8 mouse cellular contexts compared by ENCODE assay signal in the genomic region with DNA sequence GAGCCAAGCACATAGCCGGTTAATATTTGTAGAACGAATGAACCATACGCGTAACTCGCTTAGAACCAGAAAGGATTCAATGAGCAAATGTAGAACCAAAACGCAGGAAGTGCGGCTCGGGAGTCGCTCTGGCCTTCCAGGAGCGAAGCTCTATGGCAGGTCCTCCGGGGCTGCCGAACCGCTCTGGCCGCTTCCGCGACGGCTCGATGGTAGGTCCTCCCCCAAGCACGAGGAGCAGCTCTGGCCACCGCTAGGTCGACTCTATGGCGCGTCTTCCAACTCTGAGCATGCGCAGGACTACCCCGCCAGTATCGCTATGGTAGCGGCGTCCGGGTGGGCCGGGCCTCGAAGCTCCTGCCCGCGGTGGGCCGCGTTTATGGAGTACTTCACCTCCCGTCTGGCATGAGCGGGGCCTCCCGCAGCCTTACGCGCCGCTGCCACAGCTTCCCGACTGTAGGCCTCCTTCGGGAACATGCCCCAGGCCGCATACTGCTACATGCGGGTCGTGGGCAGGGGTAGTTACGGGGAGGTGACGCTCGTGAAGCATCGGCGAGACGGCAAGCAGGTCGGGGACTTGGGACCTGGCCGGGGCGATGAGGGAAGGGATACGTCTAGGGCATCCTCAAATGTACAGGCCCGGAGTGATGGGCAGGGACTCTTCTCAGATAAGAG. TPM values are rescaled to one million over a fixed set of nuclear protein-coding genes. Genes with fewer than 3 reads are reported as not detected.
DNase-seq lines count a peak whose midpoint lies in the region; ATAC-seq and TF ChIP-seq lines count a peak whose summit lies in the region.

Gene Nek4 (plus strand): TSS at position 224 of the 672 bp plus-strand sequence.

- H3K9ac ChIP-seq in ES-E14 (ENCODE audit: insufficient read depth, low read depth, low read length, poor library complexity, severe bottlenecking) = peak within 1 kb of the TSS; percentile 91
- peak within 1 kb of the TSS; percentile 89 for H3K9ac ChIP-seq in forebrain, embryonic 15.5 days (replicated peaks)

- H3K36me3 ChIP-seq in ES-E14 (ENCODE audit: control insufficient read depth, insufficient read depth, low read length, poor library complexity, severe bottlenecking) = no peaks in the 10 kb centered on the region
- 0 out of 2 replicates have a peak, but pooled peaks cover 4% of the 10 kb centered on the region for H3K36me3 ChIP-seq in forebrain, embryonic 15.5 days

- intact Hi-C loops in heart, postnatal 25 days (cut with DNase I) = loop anchor here (5.0 kb wide), 1 partner anchor 51 kb away; the partner anchor contains the start of genes Glt8d1 and Spcs1

- H3K9me3 ChIP-seq in ES-E14 (ENCODE audit: control insufficient read depth, insufficient read depth, low read depth, low read length) = no peaks in the 10 kb centered on the region
- no peaks in the 10 kb centered on the region for H3K9me3 ChIP-seq in forebrain, embryonic 15.5 days

- TF ChIP-seq CTCF in lung, adult 2 months (IDR thresholded peaks at IDR 0.05; ENCODE audit: insufficient read depth, low read length) = no peak

- peak; percentile 91 for DNase-seq in ES-E14 (ENCODE audit: low read depth, low spot score)
- DNase-seq in cerebellum, adult 11-12 months = peak; percentile 98
- DNase-seq in heart, postnatal 25 days (ENCODE audit: low spot score) = peak; percentile 93
- DNase-seq in layer of hippocampus, adult 18-20 months (ENCODE audit: low spot score in 2 of 2) = peak; percentile 97 to 99
- DNase-seq in lung, adult 2 months = peak; percentile 91
- peak; percentile 96 for DNase-seq in thymus, adult 18-20 months

- in situ Hi-C loops in ES-E14 (cut with MboI; ENCODE audit: low sequenced_read_pairs in 2 of 2, unreplicated experiment in 2 of 2) = no loop called here

- H3K4me2 ChIP-seq in forebrain, embryonic 15.5 days (replicated peaks) = peak within 1 kb of the TSS; percentile 63

- peaks cover 3 to 4% of the 10 kb centered on the region in 2 experiments; a peak in 3 of 4 replicates for H3K4me1 ChIP-seq in ES-E14 (ENCODE audit: control insufficient read depth in 2 of 2, insufficient read depth in 2 of 2, low read length in 2 of 2, poor library complexity in 1 of 2)
- H3K4me1 ChIP-seq in forebrain, embryonic 15.5 days = peaks cover 8% of the 10 kb centered on the region
- peaks cover 3% of the 10 kb centered on the region for H3K4me1 ChIP-seq in lung, adult 2 months (ENCODE audit: control insufficient read depth, insufficient read depth, low read length)

- no peaks in the 10 kb centered on the region for H3K27me3 ChIP-seq in forebrain, embryonic 15.5 days

- no peak within 1 kb of the TSS for H3K27ac ChIP-seq in ES-E14 (ENCODE audit: insufficient read depth, low read depth, low read length, poor library complexity, severe bottlenecking)
- peak within 1 kb of the TSS; percentile 76 for H3K27ac ChIP-seq in forebrain, embryonic 15.5 days (replicated peaks)

- peak within 1 kb of the TSS; percentile 85 to 94 for H3K4me3 ChIP-seq in ES-E14 (ENCODE audit: insufficient read depth in 1 of 2, low read depth in 1 of 2, low read length in 2 of 2, poor library complexity in 1 of 2, severe bottlenecking in 1 of 2)
- peak within 1 kb of the TSS; percentile 77 for H3K4me3 ChIP-seq in forebrain, embryonic 15.5 days
- H3K4me3 ChIP-seq in lung, adult 2 months (replicated peaks; ENCODE audit: extremely low read depth, low read depth, low read length) = peak within 1 kb of the TSS; percentile 93

- ATAC-seq in forebrain, embryonic 15.5 days (replicated peaks) = peak; percentile 100
- peak; percentile 98 for ATAC-seq in neutrophil, adult 5-6 weeks (ENCODE audit: extremely low read depth, insufficient number of reproducible peaks, low FRiP score, poor library complexity, severe bottlenecking)

- peak; percentile 59; the same call in 1 of the 2 replicates for TF ChIP-seq POLR2A in lung, adult 2 months (IDR thresholded peaks at IDR 0.05; ENCODE audit: borderline replicate concordance, extremely low read depth, low read depth, low read length)

- under 1% methylated on average over 57 of the region's 57 CpGs for WGBS in forebrain, embryonic 15.5 days
- under 1% methylated on average over 57 of the region's 57 CpGs for WGBS in lung, adult 2 months

TF ChIP-seq in ES-E14, 5 proteins besides CTCF, POLR2A, EP300 and RAD21:
- TF ChIP-seq MAFK (IDR thresholded peaks at IDR 0.05; ENCODE audit: insufficient read depth, low read depth, low read length) (no peak), HCFC1 (IDR thresholded peaks at IDR 0.05; ENCODE audit: borderline replicate concordance, insufficient read depth, low read length) (peak; percentile 75; the same call in 1 of the 2 replicates)
TF ChIP-seq in ES-E14: peak in this region for 1.

RNA-seq across cellular contexts. Expression of gene Nek4, which starts in this region (rescaled TPM):
- 15.0 and 16.8 TPM in 2 replicates for total RNA-seq in ES-E14 (2012; rRNA removed)
- polyA plus RNA-seq in forebrain, embryonic 15.5 days (2015; fragmentation: Nextera tagmentation; extraction: Ambion mirVana) = 16.7 and 17.3 TPM in 2 replicates
- 1 to 10 TPM; 4.0 to 5.3 TPM for total RNA-seq in heart, postnatal 25 days (2021)
- total RNA-seq in layer of hippocampus, adult 18-20 months (2021) = 10 to 100 TPM; 18.2 to 20.4 TPM
- polyA plus RNA-seq in lung, adult 2 months (2012; rRNA removed) = 3.6 and 3.8 TPM in 2 replicates
- 4.7 and 6.1 TPM in 2 replicates for total RNA-seq in neutrophil, adult 5-6 weeks (2017)
